Mouse (Mus musculus): ENCODE results near the gene Tef. TPM values are rescaled to one million over a fixed set of nuclear protein-coding genes. Genes with fewer than 3 reads are reported as not detected.
A peak's percentile ranks its signal among the peaks of the same experiment; 100 is the strongest.

The Tef gene
- total RNA-seq, 2 experiments from 2014 or later, result 123 to 132 TPM

GRCm38 (mm10) chr15:81845033-81845625, 42.9 kb downstream of the Tef start:
- intact Hi-C loops (cut with DNase I), result no loop called here
- no peak for DNase-seq

- DNase-seq, result peak; percentile 58 to 76
- intact Hi-C loops (cut with DNase I), result no loop called here
Observed at GRCm38 (mm10) chr15:81845724-81846123, 43.5 kb downstream of the Tef start.

- no peak for DNase-seq
- intact Hi-C loops (cut with DNase I), result no loop called here
Observed at GRCm38 (mm10) chr15:81846755-81847154, 44.5 kb downstream of the Tef start.

- DNase-seq, result no peak
- intact Hi-C loops (cut with DNase I), result no loop called here
Observed at GRCm38 (mm10) chr15:81847161-81847560, 44.9 kb downstream of the Tef start.

- intact Hi-C loops (cut with DNase I), result no loop called here
- DNase-seq, result no peak
Observed at GRCm38 (mm10) chr15:81847861-81848260, 45.6 kb downstream of the Tef start.

GRCm38 (mm10) chr15:81848301-81848700, 46.1 kb downstream of the Tef start:
- DNase-seq, result peak in 1 of 2 experiments; percentile 67
- intact Hi-C loops (cut with DNase I), result no loop called here

GRCm38 (mm10) chr15:81849104-81849503, 46.9 kb downstream of the Tef start:
- DNase-seq, result no peak
- intact Hi-C loops (cut with DNase I), result no loop called here

- no peak for DNase-seq
- intact Hi-C loops (cut with DNase I), result no loop called here
Observed at GRCm38 (mm10) chr15:81850718-81851117, 48.5 kb downstream of the Tef start.

GRCm38 (mm10) chr15:81851375-81851774, 49.2 kb downstream of the Tef start:
- no peak for DNase-seq
- intact Hi-C loops (cut with DNase I), result no loop called here

GRCm38 (mm10) chr15:81852411-81853000, 50.3 kb downstream of the Tef start:
- intact Hi-C loops (cut with DNase I), result no loop called here
- DNase-seq, result no peak

- intact Hi-C loops (cut with DNase I), result no loop called here
- DNase-seq, result no peak
Observed at GRCm38 (mm10) chr15:81853081-81853480, 50.9 kb downstream of the Tef start.

GRCm38 (mm10) chr15:81856030-81856790, 54.0 kb downstream of the Tef start:
- DNase-seq, result peak; percentile 82 to 83
- intact Hi-C loops (cut with DNase I), result no loop called here

GRCm38 (mm10) chr15:81856938-81857723, 54.9 kb downstream of the Tef start:
- intact Hi-C loops (cut with DNase I), result no loop called here
- no peak for DNase-seq

GRCm38 (mm10) chr15:81857724-81858116, 55.5 kb downstream of the Tef start:
- DNase-seq, result no peak
- intact Hi-C loops (cut with DNase I), result loop anchor here (1.0 to 2.0 kb wide), 3 partner anchors 15 to 47 kb away; partner anchors contain the start of gene Aco2

GRCm38 (mm10) chr15:81858138-81858516, 55.9 kb downstream of the Tef start:
- intact Hi-C loops (cut with DNase I), result loop anchor here (1.0 to 2.0 kb wide), 3 partner anchors 14 to 47 kb away; partner anchors contain the start of gene Aco2
- peak; percentile 97 for DNase-seq

GRCm38 (mm10) chr15:81858517-81859329, 56.5 kb downstream of the Tef start, which contains the start of gene Tob2:
Tob2 (minus strand) TSS chr15:81858796.
- intact Hi-C loops (cut with DNase I), result loop anchor here (1.0 to 2.0 kb wide), 3 partner anchors 14 to 48 kb away; partner anchors contain the start of gene Aco2
- DNase-seq, result peak; percentile 74 to 80

GRCm38 (mm10) chr15:81859330-81860255, 57.4 kb downstream of the Tef start:
- intact Hi-C loops (cut with DNase I), result loop anchor here (2.0 kb wide), 1 partner anchor 49 kb away; no protein-coding TSS in a partner anchor
- DNase-seq, result peak; percentile 85 to 91

- DNase-seq, result no peak
- intact Hi-C loops (cut with DNase I), result no loop called here
Observed at GRCm38 (mm10) chr15:81860471-81861135, 58.4 kb downstream of the Tef start.
